Mouse (Mus musculus) adrenal gland, postnatal 36 days (tissue): Measurements from ENCODE around the gene Clip1. TPM values are rescaled to one million over a fixed set of nuclear protein-coding genes. Genes with fewer than 3 reads are reported as not detected.
"Not testable (repeated sequence)": the region's sequence is repeated elsewhere in the genome, so short reads cannot be mapped to it uniquely, and the experiment has no call there.

Source experiments
- DNase-seq, 2 experiments: peaks; one replicate each; pipeline ENCODE4 v3.0.0; 2021; ENCODE audit warnings: mixed read lengths in 1 of 2
- long read RNA-seq, 2 experiments: library from polyadenylated mRNA; stranded (forward); transcript quantifications; one replicate each; pipeline ENCODE4 v2.0.0; 2021; ENCODE audit warnings: borderline sequencing depth in 2 of 2
- total RNA-seq, 2 experiments: library from RNA; stranded (reverse); gene quantifications; 2 replicates each; pipeline ENCODE4 v1.2.3; 2021

The Clip1 gene
- total RNA-seq, result 10 to 100 TPM; 70.7 to 75.3 TPM
- long read RNA-seq, experiment 1, full-length matches to known transcripts, result 17 of 55 reads
- long read RNA-seq, experiment 1, partial matches to known transcripts, result 31 of 55 reads
- long read RNA-seq, experiment 1, other reads (novel, unspliced or antisense), result 7 of 55 reads
- long read RNA-seq, experiment 2, full-length matches to known transcripts, result 4 of 8 reads
- long read RNA-seq, experiment 2, partial matches to known transcripts, result 1 of 8 reads
- long read RNA-seq, experiment 2, other reads (novel, unspliced or antisense), result 3 of 8 reads

DNA sequence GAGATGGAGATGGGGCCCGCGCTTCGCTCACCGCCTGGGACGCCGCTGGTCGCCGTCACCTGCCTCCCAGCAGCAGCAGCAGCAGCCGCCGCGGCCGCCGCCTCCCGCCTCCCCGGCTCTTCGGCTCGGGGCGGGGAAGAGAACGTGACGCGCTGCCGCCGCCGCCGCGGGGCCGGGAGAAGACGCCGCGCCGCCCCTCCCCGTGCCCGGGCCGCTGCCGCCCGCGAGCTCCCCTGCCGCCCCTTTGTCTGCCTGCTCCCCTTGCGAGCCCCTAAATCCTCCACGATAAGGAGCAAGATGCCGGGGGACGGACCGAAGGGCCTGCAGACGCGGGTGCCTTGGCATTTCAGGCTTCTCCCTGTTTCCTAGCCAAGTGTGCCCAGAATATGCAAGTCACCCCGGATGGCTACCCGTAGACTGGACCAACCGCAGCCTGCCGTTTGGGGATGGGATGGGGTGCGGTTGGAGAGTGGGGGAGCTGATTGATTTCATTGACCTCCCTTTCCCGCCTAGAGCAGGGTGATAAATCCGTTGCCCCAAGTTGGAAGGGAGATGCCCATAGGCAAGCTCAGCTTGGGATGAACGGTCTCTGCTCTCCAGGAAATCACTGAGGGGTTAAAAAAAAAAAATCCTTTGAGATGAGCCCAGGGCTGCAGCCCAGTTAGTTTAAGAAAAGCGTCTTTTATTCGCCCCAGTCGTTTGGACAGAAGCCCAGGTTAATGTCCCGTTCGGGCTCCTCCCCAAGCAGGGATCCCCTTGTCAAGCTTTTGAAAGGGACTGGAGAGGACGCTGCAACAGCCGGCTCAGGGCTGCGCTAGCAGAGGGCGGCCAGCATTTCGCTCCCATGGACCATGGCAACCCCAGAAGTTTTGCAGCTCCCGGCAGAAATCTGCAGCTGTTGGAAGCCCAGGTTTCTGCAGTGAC lies at the start of gene Clip1:
Gene Clip1 (minus strand): TSS at position 398 of the 924 bp plus-strand sequence.
- DNase-seq, result peak; percentile 84 to 90

- DNase-seq, result no peak
Observed at GRCm38 (mm10) chr5:123730981-123731380, 46.6 kb upstream of the Clip1 start.

DNA sequence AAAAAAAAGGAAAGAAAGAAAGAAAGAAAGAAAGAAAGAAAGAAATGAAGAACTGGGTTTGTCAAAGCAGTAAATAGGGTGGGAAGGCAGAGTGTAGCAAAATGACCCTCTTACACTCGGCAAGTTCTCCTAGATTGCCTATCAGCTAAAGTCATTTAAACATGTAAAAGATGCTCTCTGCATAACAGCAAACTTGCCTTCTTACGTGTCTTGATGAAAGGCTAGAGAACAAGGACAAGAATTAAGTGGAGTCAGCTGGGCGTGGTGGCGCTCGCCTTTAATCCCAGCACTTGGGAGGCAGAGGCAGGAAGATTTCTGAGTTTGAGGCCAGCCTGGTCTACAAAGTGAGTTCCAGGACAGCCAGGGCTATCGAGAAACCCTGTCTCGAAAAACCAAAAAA lies 39.4 kb upstream of the Clip1 start:
- DNase-seq, result not testable (repeated sequence)

GRCm38 (mm10) chr5:123720328-123721311 lies 36.2 kb upstream of the Clip1 start, which contains the start of gene Zcchc8:
Gene Zcchc8 (minus strand): TSS chr5:123721100.
- DNase-seq, result peak; percentile 94 to 95

GRCm38 (mm10) chr5:123714622-123715021 lies 30.2 kb upstream of the Clip1 start:
- no peak for DNase-seq

- no peak for DNase-seq
Observed at GRCm38 (mm10) chr5:123713782-123714181, 29.4 kb upstream of the Clip1 start.

GRCm38 (mm10) chr5:123709571-123709970 lies 25.2 kb upstream of the Clip1 start:
- DNase-seq, result no peak

- DNase-seq, result no peak
Observed at GRCm38 (mm10) chr5:123708598-123708997, 24.2 kb upstream of the Clip1 start.

- DNase-seq, result peak; percentile 61 to 70
Observed at GRCm38 (mm10) chr5:123700625-123701024, 16.2 kb upstream of the Clip1 start.

DNA sequence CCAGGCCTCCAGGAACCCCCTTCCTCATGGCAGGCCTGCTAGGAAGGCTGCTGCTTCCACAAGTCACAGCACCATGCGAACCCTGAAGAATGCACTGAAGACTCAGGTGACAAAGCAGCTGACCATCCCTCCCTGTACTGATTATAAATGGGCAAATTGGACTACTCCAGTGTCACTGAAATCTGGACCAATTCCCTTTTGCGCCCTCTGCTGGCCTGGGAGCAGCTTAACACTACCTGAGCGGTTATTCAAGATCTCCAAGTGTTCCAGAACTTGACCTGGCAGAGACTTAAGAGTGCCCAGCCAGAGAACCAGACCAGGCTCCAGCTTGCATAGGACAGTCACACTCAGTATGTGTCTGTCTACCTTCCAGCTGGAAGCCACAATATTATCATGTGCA lies 14.8 kb upstream of the Clip1 start:
- peak; percentile 83 to 87 for DNase-seq

- no peak for DNase-seq
Observed at GRCm38 (mm10) chr5:123696961-123697360, 12.5 kb upstream of the Clip1 start.

GRCm38 (mm10) chr5:123696244-123696643 lies 11.8 kb upstream of the Clip1 start:
- peak in 1 of 2 experiments; percentile 21 for DNase-seq

- peak; percentile 57 to 64 for DNase-seq
Observed at GRCm38 (mm10) chr5:123694468-123694867, 10.1 kb upstream of the Clip1 start.

GRCm38 (mm10) chr5:123683377-123684220 lies 819 bp downstream of the Clip1 start:
- peak; percentile 64 to 69 for DNase-seq

- peak; percentile 55 to 60 for DNase-seq
Observed at GRCm38 (mm10) chr5:123683043-123683376, 1.4 kb downstream of the Clip1 start.

- DNase-seq, result no peak
Observed at GRCm38 (mm10) chr5:123682372-123682771, 2.0 kb downstream of the Clip1 start.

DNA sequence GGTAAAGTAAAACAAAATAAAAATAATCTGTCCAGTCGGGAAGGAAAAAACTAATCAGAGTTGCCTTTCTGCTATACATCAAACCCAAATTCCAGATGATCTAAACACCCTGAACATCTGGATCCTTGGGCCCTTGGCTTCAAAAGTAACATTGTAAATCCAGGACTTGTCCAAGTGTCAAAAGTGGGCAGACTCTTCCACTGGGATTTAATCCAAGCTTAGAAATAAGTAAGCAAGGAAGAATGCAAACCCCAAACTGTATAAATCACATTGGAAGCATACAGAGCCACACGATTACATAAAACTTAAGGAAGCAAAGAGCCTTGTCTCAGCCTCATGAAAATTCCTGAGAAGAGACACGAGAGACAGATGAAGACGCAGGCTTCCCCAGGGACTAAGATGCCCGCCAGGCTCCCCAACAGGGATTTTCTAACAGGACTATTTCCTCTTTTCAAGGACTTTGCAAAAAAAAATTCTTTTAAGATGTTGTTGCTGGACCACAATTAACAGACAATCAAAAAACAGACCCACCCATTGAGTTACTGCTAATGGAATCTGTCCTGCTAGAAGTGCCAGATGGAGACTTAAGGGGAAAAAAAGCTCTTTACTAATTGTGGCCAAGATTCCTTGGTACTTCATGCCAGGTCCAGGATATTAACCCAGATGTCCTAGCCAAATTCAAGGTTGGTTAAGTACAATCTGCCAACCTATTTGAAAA lies 4.7 kb downstream of the Clip1 start:
- no peak for DNase-seq

DNA sequence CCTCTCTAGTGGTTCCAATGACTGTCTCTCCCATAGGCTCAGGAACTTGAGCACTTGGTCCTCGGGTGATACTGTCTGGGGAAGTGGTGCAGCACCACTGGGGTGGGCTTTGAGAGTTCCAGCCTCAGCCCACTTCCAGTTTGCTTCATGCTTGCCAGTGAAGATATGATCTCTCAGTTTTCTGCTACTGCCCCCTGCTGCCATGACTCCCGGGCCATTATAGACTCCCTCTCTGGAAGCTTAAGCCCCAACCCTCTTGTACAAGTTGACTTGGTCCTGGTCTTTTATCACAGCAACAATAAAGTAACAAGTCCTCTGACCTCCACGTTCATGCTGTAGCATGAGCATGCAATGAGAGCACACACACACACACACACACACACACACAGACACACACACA lies 5.3 kb downstream of the Clip1 start:
- peak in 1 of 2 experiments; percentile 29 for DNase-seq

- no peak for DNase-seq
Observed at GRCm38 (mm10) chr5:123675717-123676116, 8.7 kb downstream of the Clip1 start.

GRCm38 (mm10) chr5:123675221-123675620 lies 9.2 kb downstream of the Clip1 start:
- DNase-seq, result peak; percentile 32 to 52
